Mouse (Mus musculus): ENCODE measurements around the gene Chd5. TPM values are rescaled to one million over a fixed set of nuclear protein-coding genes. Genes with fewer than 3 reads are reported as not detected.
A peak's percentile ranks its signal among the peaks of the same experiment; 100 is the strongest.

The Chd5 gene
- polyA plus RNA-seq, 1 experiment from 2014 or later, result 20.1 TPM

GRCm38 (mm10) chr4:152418229-152419060 lies 80.0 kb downstream of the Chd5 start:
- H3K27me3 ChIP-seq, result 0 out of 2 replicates have a peak, but pooled peaks cover 6% of the 10 kb centered on the region
- H3K36me3 ChIP-seq (ENCODE audit: poor library complexity, severe bottlenecking), result no peaks in the 10 kb centered on the region
- 39% methylated on average over 28 of the region's 28 CpGs for WGBS
- no peak overlapping the region for H3K9ac ChIP-seq
- H3K4me3 ChIP-seq, result no peak overlapping the region
- ATAC-seq, result no peak
- H3K4me1 ChIP-seq, result peaks cover 5% of the 10 kb centered on the region; the same call in 1 of the 2 replicates
- no peak overlapping the region for H3K4me2 ChIP-seq
- H3K9me3 ChIP-seq (replicated peaks), result no peaks in the 10 kb centered on the region
- no peak overlapping the region for H3K27ac ChIP-seq

- no peak overlapping the region for H3K9ac ChIP-seq
- no peak for ATAC-seq
- H3K27me3 ChIP-seq, result no peaks in the 10 kb centered on the region
- 88% methylated on average over 6 of the region's 6 CpGs for WGBS
- H3K36me3 ChIP-seq (ENCODE audit: poor library complexity, severe bottlenecking), result no peaks in the 10 kb centered on the region
- H3K4me1 ChIP-seq, result peaks cover 7% of the 10 kb centered on the region; the same call in 1 of the 2 replicates
- no peaks in the 10 kb centered on the region for H3K9me3 ChIP-seq (replicated peaks)
- no peak overlapping the region for H3K4me2 ChIP-seq
- no peak overlapping the region for H3K4me3 ChIP-seq
- no peak overlapping the region for H3K27ac ChIP-seq
These were observed 85.1 kb downstream of the Chd5 start for GRCm38 (mm10) chr4:152423576-152423975.

GRCm38 (mm10) chr4:152424341-152424740 lies 85.9 kb downstream of the Chd5 start:
- 41% methylated on average over 4 of the region's 4 CpGs for WGBS
- no peak overlapping the region for H3K9ac ChIP-seq
- H3K27ac ChIP-seq, result no peak overlapping the region
- no peak for ATAC-seq
- peaks cover 5% of the 10 kb centered on the region; the same call in 1 of the 2 replicates for H3K4me1 ChIP-seq
- H3K9me3 ChIP-seq (replicated peaks), result no peaks in the 10 kb centered on the region
- no peaks in the 10 kb centered on the region for H3K27me3 ChIP-seq
- no peak overlapping the region for H3K4me3 ChIP-seq
- H3K4me2 ChIP-seq, result no peak overlapping the region
- H3K36me3 ChIP-seq (ENCODE audit: poor library complexity, severe bottlenecking), result no peaks in the 10 kb centered on the region

GRCm38 (mm10) chr4:152424922-152425321 lies 86.5 kb downstream of the Chd5 start:
- no peaks in the 10 kb centered on the region for H3K27me3 ChIP-seq
- peaks cover 5% of the 10 kb centered on the region; the same call in 1 of the 2 replicates for H3K4me1 ChIP-seq
- no peaks in the 10 kb centered on the region for H3K9me3 ChIP-seq (replicated peaks)
- H3K9ac ChIP-seq, result no peak overlapping the region
- no peaks in the 10 kb centered on the region for H3K36me3 ChIP-seq (ENCODE audit: poor library complexity, severe bottlenecking)
- H3K27ac ChIP-seq, result no peak overlapping the region
- H3K4me3 ChIP-seq, result no peak overlapping the region
- no peak for ATAC-seq
- no peak overlapping the region for H3K4me2 ChIP-seq
- 66% methylated on average over 5 of the region's 5 CpGs for WGBS

- Histone ChIP-seq H3K27me3 (no peaks in the 10 kb centered on the region), H3K36me3 (ENCODE audit: poor library complexity, severe bottlenecking) (no peaks in the 10 kb centered on the region), H3K9me3 (replicated peaks) (no peaks in the 10 kb centered on the region), H3K4me2 (no peak overlapping the region), H3K4me1 (peaks cover 5% of the 10 kb centered on the region; the same call in 1 of the 2 replicates), H3K4me3 (no peak overlapping the region), H3K27ac (peak overlapping the region; percentile 3; the same call in 1 of the 2 replicates), H3K9ac (no peak overlapping the region)
- 59% methylated on average over 8 of the region's 8 CpGs for WGBS
- no peak for ATAC-seq
These were observed 89.8 kb downstream of the Chd5 start for GRCm38 (mm10) chr4:152428259-152428658.

GRCm38 (mm10) chr4:152432308-152432707 lies 93.9 kb downstream of the Chd5 start:
- H3K27me3 ChIP-seq, result no peaks in the 10 kb centered on the region
- no peak for ATAC-seq
- H3K27ac ChIP-seq, result no peak overlapping the region
- no peak overlapping the region for H3K4me3 ChIP-seq
- H3K4me2 ChIP-seq, result no peak overlapping the region
- H3K36me3 ChIP-seq (ENCODE audit: poor library complexity, severe bottlenecking), result no peaks in the 10 kb centered on the region
- H3K4me1 ChIP-seq, result peaks cover 11% of the 10 kb centered on the region; the same call in 1 of the 2 replicates
- H3K9ac ChIP-seq, result no peak overlapping the region
- no peaks in the 10 kb centered on the region for H3K9me3 ChIP-seq (replicated peaks)
- WGBS, result 56% methylated on average over 5 of the region's 5 CpGs

GRCm38 (mm10) chr4:152434836-152435235 lies 96.4 kb downstream of the Chd5 start:
- Histone ChIP-seq H3K4me3 (peak overlapping the region; percentile 28), H3K4me2 (peak overlapping the region; percentile 62), H3K36me3 (ENCODE audit: poor library complexity, severe bottlenecking) (no peaks in the 10 kb centered on the region), H3K9ac (peak overlapping the region; percentile 51), H3K9me3 (replicated peaks) (no peaks in the 10 kb centered on the region), H3K27me3 (no peaks in the 10 kb centered on the region), H3K4me1 (peaks cover 5% of the 10 kb centered on the region), H3K27ac (no peak overlapping the region)
- WGBS, result 2% methylated on average over 9 of the region's 9 CpGs
- ATAC-seq, result peak; percentile 97

GRCm38 (mm10) chr4:152435255-152435654 lies 96.8 kb downstream of the Chd5 start:
- peak; percentile 72 for ATAC-seq
- H3K27ac ChIP-seq, result no peak overlapping the region
- peak overlapping the region; percentile 28 for H3K4me3 ChIP-seq
- H3K4me2 ChIP-seq, result peak overlapping the region; percentile 62
- H3K9ac ChIP-seq, result peak overlapping the region; percentile 51
- WGBS, result 8% methylated on average over 10 of the region's 10 CpGs
- no peaks in the 10 kb centered on the region for H3K36me3 ChIP-seq (ENCODE audit: poor library complexity, severe bottlenecking)
- H3K9me3 ChIP-seq (replicated peaks), result no peaks in the 10 kb centered on the region
- peaks cover 5% of the 10 kb centered on the region for H3K4me1 ChIP-seq
- no peaks in the 10 kb centered on the region for H3K27me3 ChIP-seq

Other genes with a start within 250 kb of the Chd5 start
- gene Tnfrsf25, start 222.7 kb upstream of the Chd5 start, polyA plus RNA-seq (2015; fragmentation: Nextera tagmentation; extraction: Ambion mirVana), result 0.38 and 0.88 TPM in 2 replicates
- 0.10 and 0.13 TPM in 2 replicates for gene Espn, start 186.3 kb upstream of the Chd5 start, polyA plus RNA-seq (2015; fragmentation: Nextera tagmentation; extraction: Ambion mirVana)
- not detected in 2 replicates for gene Hes2, start 179.8 kb upstream of the Chd5 start, polyA plus RNA-seq (2015; fragmentation: Nextera tagmentation; extraction: Ambion mirVana)
- 126 and 135 TPM in 2 replicates for gene Acot7, start 160.5 kb upstream of the Chd5 start, polyA plus RNA-seq (2015; fragmentation: Nextera tagmentation; extraction: Ambion mirVana)
- 2.2 and 3.2 TPM in 2 replicates for gene Gpr153, start 64.4 kb upstream of the Chd5 start, polyA plus RNA-seq (2015; fragmentation: Nextera tagmentation; extraction: Ambion mirVana)
- gene Hes3, start 47.0 kb upstream of the Chd5 start, polyA plus RNA-seq (2015; fragmentation: Nextera tagmentation; extraction: Ambion mirVana), result not detected in 2 replicates
- 13.4 and 16.8 TPM in 2 replicates for gene Icmt, start 41.4 kb upstream of the Chd5 start, polyA plus RNA-seq (2015; fragmentation: Nextera tagmentation; extraction: Ambion mirVana)
- gene Rnf207, start 19.7 kb upstream of the Chd5 start, polyA plus RNA-seq (2015; fragmentation: Nextera tagmentation; extraction: Ambion mirVana), result 1.7 and 2.0 TPM in 2 replicates
- 265 and 331 TPM in 2 replicates for gene Rpl22, start 12.9 kb upstream of the Chd5 start, polyA plus RNA-seq (2015; fragmentation: Nextera tagmentation; extraction: Ambion mirVana)
- gene Nphp4, start 138.1 kb downstream of the Chd5 start, polyA plus RNA-seq (2015; fragmentation: Nextera tagmentation; extraction: Ambion mirVana), result 4.4 and 5.2 TPM in 2 replicates
- 12.2 and 13.1 TPM in 2 replicates for gene Kcnab2, start 139.2 kb downstream of the Chd5 start, polyA plus RNA-seq (2015; fragmentation: Nextera tagmentation; extraction: Ambion mirVana)